ENCODE assay signal across 23 mouse cellular contexts in the genomic region with DNA sequence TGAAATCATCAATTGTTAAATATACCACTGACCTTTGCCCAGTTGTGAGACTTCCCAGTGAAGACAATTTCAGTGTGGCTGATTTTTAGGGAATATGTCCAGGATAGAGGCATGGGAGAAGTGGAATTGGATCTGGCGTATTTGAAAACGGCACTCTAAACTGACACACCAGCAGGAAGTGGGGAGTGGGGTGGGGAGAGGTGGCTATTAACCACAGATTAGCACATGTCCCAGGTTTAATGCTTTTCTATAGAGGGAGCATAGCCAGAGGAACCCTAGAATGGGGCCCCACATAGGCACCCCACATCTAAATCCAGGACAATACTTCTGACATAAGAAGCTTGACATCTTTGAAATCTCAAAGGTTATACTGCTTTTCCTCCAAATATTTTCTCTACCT.
"Had no signal": no experiment of that assay in that cellular context is flagged by ENCODE, and none has a peak within 500 bp of the region (broad histone marks: within the 10 kb centered on the region; RNA-seq: fewer than 3 reads in every experiment).

No protein-coding gene starts in this region.

- H3K4me1 ChIP-seq: heart, embryonic 12.5 days; hindbrain, embryonic 13.5 days; hindbrain, embryonic 15.5 days; kidney, embryonic 15.5 days; limb, embryonic 15.5 days; liver, embryonic 12.5 days had no signal

- H3K36me3 ChIP-seq: heart, embryonic 10.5 days; heart, embryonic 12.5 days; hindbrain, embryonic 13.5 days; hindbrain, embryonic 15.5 days; kidney, embryonic 15.5 days; limb, embryonic 13.5 days; limb, embryonic 15.5 days; liver, embryonic 12.5 days had no signal

- H3K4me2 ChIP-seq: heart, embryonic 12.5 days; hindbrain, embryonic 13.5 days; hindbrain, embryonic 15.5 days; kidney, embryonic 15.5 days; limb, embryonic 13.5 days; limb, embryonic 15.5 days; liver, embryonic 12.5 days had no signal

- H3K27me3 ChIP-seq: heart, embryonic 12.5 days; hindbrain, embryonic 13.5 days; hindbrain, embryonic 15.5 days; kidney, embryonic 15.5 days; limb, embryonic 13.5 days; limb, embryonic 15.5 days; liver, embryonic 12.5 days had no signal

- DNase-seq: gastrocnemius, postnatal 25 days; heart, adult 18-20 months; heart, postnatal 10 days; heart, postnatal 36 days; kidney, adult 11 months; kidney, adult 2 months; kidney, adult 9 months; kidney, postnatal 14 days; kidney, postnatal 36 days; layer of hippocampus, adult 9-11 months; layer of hippocampus, postnatal 36 days; left cerebral cortex, postnatal 4 days had no signal

- H3K9ac ChIP-seq: heart, embryonic 12.5 days; hindbrain, embryonic 13.5 days; hindbrain, embryonic 15.5 days; kidney, embryonic 15.5 days; limb, embryonic 13.5 days; limb, embryonic 15.5 days; liver, embryonic 12.5 days had no signal

- ATAC-seq: hindbrain, postnatal 0 days; intestine, embryonic 16.5 days; liver, embryonic 12.5 days had no signal

- H3K4me3 ChIP-seq: heart, embryonic 10.5 days; heart, embryonic 12.5 days; hindbrain, embryonic 13.5 days; hindbrain, embryonic 15.5 days; kidney, embryonic 15.5 days; limb, embryonic 13.5 days; limb, embryonic 15.5 days; liver, embryonic 12.5 days had no signal

- H3K9me3 ChIP-seq: heart, embryonic 10.5 days; heart, embryonic 12.5 days; hindbrain, embryonic 13.5 days; hindbrain, embryonic 15.5 days; kidney, embryonic 15.5 days; limb, embryonic 13.5 days; limb, embryonic 15.5 days; liver, embryonic 12.5 days had no signal

- H3K27ac ChIP-seq: heart, embryonic 10.5 days; hindbrain, embryonic 13.5 days; hindbrain, embryonic 15.5 days; hindbrain, postnatal 0 days; kidney, embryonic 15.5 days; kidney, postnatal 0 days; limb, embryonic 13.5 days; limb, embryonic 15.5 days; liver, embryonic 12.5 days had no signal
